In genomic region chr13:104089387-104089786, GRCm38 (mm10) we compare ENCODE assay signal across 9 mouse cellular contexts. TPM values are rescaled to one million over a fixed set of nuclear protein-coding genes. Genes with fewer than 3 reads are reported as not detected.
A peak's percentile ranks its signal among the peaks of the same experiment; 100 is the strongest.
DNase-seq lines count a peak whose midpoint lies in the region; ATAC-seq and TF ChIP-seq lines count a peak whose summit lies in the region.
"Had no signal": no experiment of that assay in that cellular context is flagged by ENCODE, and none has a peak within 500 bp of the region (broad histone marks: within the 10 kb centered on the region; RNA-seq: fewer than 3 reads in every experiment).

No protein-coding gene starts in this region.

- peak; percentile 36 for DNase-seq in kidney, adult 18-20 months
- DNase-seq in kidney, adult 11 months: no peak
- peak; percentile 55 for DNase-seq in ZHBTc4 (ENCODE audit: low read depth, low spot score)
- DNase-seq in embryo, embryonic 9.5 days (ENCODE audit: extremely low spot score): peak; percentile 55
- peak; percentile 55 for DNase-seq in hindbrain, postnatal 0 days (ENCODE audit: low spot score)
- no peak for DNase-seq in urinary bladder, postnatal 10 days (ENCODE audit: low spot score)
- DNase-seq: liver, embryonic 13.5 days had no signal

- no peaks in the 10 kb centered on the region for H3K36me3 ChIP-seq in hindbrain, postnatal 0 days (ENCODE audit: insufficient read depth, low read length)
- no peaks in the 10 kb centered on the region for H3K36me3 ChIP-seq in liver, embryonic 16.5 days (ENCODE audit: control insufficient read depth, insufficient read depth)
- H3K36me3 ChIP-seq in neural tube, embryonic 12.5 days: no peaks in the 10 kb centered on the region
- H3K36me3 ChIP-seq: liver, embryonic 13.5 days had no signal

- peak; percentile 84 for TF ChIP-seq CTCF in hindbrain, postnatal 0 days (IDR thresholded peaks at IDR 0.05; ENCODE audit: low read depth)

- H3K4me3 ChIP-seq in hindbrain, postnatal 0 days (ENCODE audit: low read length): no peak overlapping the region
- no peak overlapping the region for H3K4me3 ChIP-seq in liver, embryonic 16.5 days (ENCODE audit: low read depth, low read length)
- no peak overlapping the region for H3K4me3 ChIP-seq in neural tube, embryonic 12.5 days
- H3K4me3 ChIP-seq: liver, embryonic 13.5 days had no signal

- no peak overlapping the region for H3K4me2 ChIP-seq in hindbrain, postnatal 0 days (ENCODE audit: low read depth, low read length)
- H3K4me2 ChIP-seq in liver, embryonic 16.5 days (ENCODE audit: low read depth, low read length): no peak overlapping the region
- no peak overlapping the region for H3K4me2 ChIP-seq in neural tube, embryonic 12.5 days (replicated peaks)
- H3K4me2 ChIP-seq: liver, embryonic 13.5 days had no signal

- H3K9ac ChIP-seq in hindbrain, postnatal 0 days (replicated peaks; ENCODE audit: low read length): no peak overlapping the region
- H3K9ac ChIP-seq in liver, embryonic 16.5 days (ENCODE audit: low read depth, low read length): no peak overlapping the region
- H3K9ac ChIP-seq in neural tube, embryonic 12.5 days: no peak overlapping the region
- H3K9ac ChIP-seq: liver, embryonic 13.5 days had no signal

- 27% methylated on average over 1 of the region's 1 CpGs for WGBS in hindbrain, postnatal 0 days
- WGBS in liver, embryonic 16.5 days (ENCODE audit: insufficient replicate concordance): 24% methylated on average over 1 of the region's 1 CpGs
- 15% methylated on average over 1 of the region's 1 CpGs for WGBS in neural tube, embryonic 12.5 days

- no peaks in the 10 kb centered on the region for H3K9me3 ChIP-seq in hindbrain, postnatal 0 days (ENCODE audit: low read length)
- no peaks in the 10 kb centered on the region for H3K9me3 ChIP-seq in liver, embryonic 16.5 days (replicated peaks; ENCODE audit: control insufficient read depth, low read length)
- no peaks in the 10 kb centered on the region for H3K9me3 ChIP-seq in neural tube, embryonic 12.5 days
- H3K9me3 ChIP-seq: liver, embryonic 13.5 days had no signal

- no peaks in the 10 kb centered on the region for H3K4me1 ChIP-seq in hindbrain, postnatal 0 days (ENCODE audit: insufficient read depth, low read length)
- H3K4me1 ChIP-seq in liver, embryonic 16.5 days (ENCODE audit: control insufficient read depth, low read depth, low read length): no peaks in the 10 kb centered on the region
- H3K4me1 ChIP-seq in neural tube, embryonic 12.5 days: no peaks in the 10 kb centered on the region
- H3K4me1 ChIP-seq: liver, embryonic 13.5 days had no signal

- H3K27ac ChIP-seq in hindbrain, postnatal 0 days: no peak overlapping the region
- H3K27ac ChIP-seq in liver, embryonic 16.5 days (ENCODE audit: low read length): no peak overlapping the region
- H3K27ac ChIP-seq in neural tube, embryonic 12.5 days: no peak overlapping the region
- H3K27ac ChIP-seq: liver, embryonic 13.5 days had no signal

- no peaks in the 10 kb centered on the region for H3K27me3 ChIP-seq in hindbrain, postnatal 0 days (ENCODE audit: insufficient read depth, low read length)
- H3K27me3 ChIP-seq in liver, embryonic 16.5 days (ENCODE audit: control insufficient read depth, insufficient read depth, low read depth, low read length): no peaks in the 10 kb centered on the region
- no peaks in the 10 kb centered on the region for H3K27me3 ChIP-seq in neural tube, embryonic 12.5 days (replicated peaks)
- H3K27me3 ChIP-seq: liver, embryonic 13.5 days had no signal

- ATAC-seq in hindbrain, postnatal 0 days: peak; percentile 77
- ATAC-seq in liver, embryonic 16.5 days (ENCODE audit: low read depth): 0 out of 2 replicates have a peak, but pooled peaks have one; percentile 24
- peak; percentile 82 for ATAC-seq in neural tube, embryonic 12.5 days (ENCODE audit: low FRiP score, low read depth)

RNA-seq across cellular contexts. Expression of gene Nln, which starts 20.0 kb away (rescaled TPM):
- 67.3 and 71.6 TPM in 2 replicates for total RNA-seq in hindbrain, postnatal 0 days (2014; rRNA removed)
- polyA plus RNA-seq in hindbrain, postnatal 0 days (2015; fragmentation: Nextera tagmentation; extraction: Ambion mirVana): 52.9 and 53.7 TPM in 2 replicates
- polyA plus RNA-seq in liver, embryonic 16.5 days (2015; fragmentation: Nextera tagmentation; extraction: Ambion mirVana): 14.4 and 18.3 TPM in 2 replicates
- 23.8 and 26.0 TPM in 2 replicates for polyA plus RNA-seq in neural tube, embryonic 12.5 days (2016; fragmentation: Nextera tagmentation; extraction: Ambion mirVana)

RNA-seq across cellular contexts. Expression of gene Sgtb, which starts 20.2 kb away (rescaled TPM):
- 26.8 and 36.7 TPM in 2 replicates for total RNA-seq in hindbrain, postnatal 0 days (2014; rRNA removed)
- 24.3 and 24.9 TPM in 2 replicates for polyA plus RNA-seq in hindbrain, postnatal 0 days (2015; fragmentation: Nextera tagmentation; extraction: Ambion mirVana)
- polyA plus RNA-seq in liver, embryonic 16.5 days (2015; fragmentation: Nextera tagmentation; extraction: Ambion mirVana): 0.53 and 0.54 TPM in 2 replicates
- 26.4 and 28.1 TPM in 2 replicates for polyA plus RNA-seq in neural tube, embryonic 12.5 days (2016; fragmentation: Nextera tagmentation; extraction: Ambion mirVana)

Comparison
In these comparisons a context has a peak if more than half of its experiments do, and no peak if none do; other contexts are left out.
1. DNase-seq: peak in kidney, adult 18-20 months (single experiment), ZHBTc4 (single experiment), embryo, embryonic 9.5 days (single experiment) and hindbrain, postnatal 0 days (single experiment); none in kidney, adult 11 months (single experiment) and urinary bladder, postnatal 10 days (single experiment).
2. ATAC-seq: peak in every context shown above with its lines; median percentile 82 in neural tube, embryonic 12.5 days; 77 in hindbrain, postnatal 0 days; 24 in liver, embryonic 16.5 days.
3. RNA of gene Sgtb, which starts 20.2 kb away (polyA plus RNA-seq): 26.4 to 28.1 TPM in neural tube, embryonic 12.5 days and 24.3 to 24.9 TPM in hindbrain, postnatal 0 days; 0.53 to 0.54 TPM in liver, embryonic 16.5 days; every median in the first group is over 10 times any median in the second.